Mouse (Mus musculus): ENCODE data around the gene 4930486L24Rik. TPM values are rescaled to one million over a fixed set of nuclear protein-coding genes. Genes with fewer than 3 reads are reported as not detected.

The 4930486L24Rik gene
- 3.4 TPM for polyA plus RNA-seq (2017; shearing (Covaris generic))

DNA sequence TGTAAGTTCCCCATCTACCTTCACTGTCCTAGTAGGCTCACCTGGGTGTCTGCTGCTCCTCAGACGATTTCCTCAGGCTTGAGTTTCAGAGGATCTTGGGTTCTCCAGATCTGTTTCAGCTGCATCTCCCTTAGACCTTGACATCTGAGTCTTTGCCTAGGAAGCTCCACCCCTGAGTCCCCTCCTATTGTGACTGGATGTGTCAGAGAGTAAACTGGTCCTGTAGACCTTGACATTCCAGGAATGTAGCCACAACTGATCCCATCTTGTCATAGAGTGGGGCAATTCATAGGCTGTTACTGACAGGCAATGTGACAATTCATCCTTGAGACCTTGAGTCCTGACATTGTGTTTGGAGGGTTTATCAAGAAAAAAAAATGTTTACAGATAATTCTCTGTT lies at the start of gene 4930486L24Rik:
Gene 4930486L24Rik, minus strand, starts transcription at position 195 of the 400 bp plus-strand sequence.

DNA sequence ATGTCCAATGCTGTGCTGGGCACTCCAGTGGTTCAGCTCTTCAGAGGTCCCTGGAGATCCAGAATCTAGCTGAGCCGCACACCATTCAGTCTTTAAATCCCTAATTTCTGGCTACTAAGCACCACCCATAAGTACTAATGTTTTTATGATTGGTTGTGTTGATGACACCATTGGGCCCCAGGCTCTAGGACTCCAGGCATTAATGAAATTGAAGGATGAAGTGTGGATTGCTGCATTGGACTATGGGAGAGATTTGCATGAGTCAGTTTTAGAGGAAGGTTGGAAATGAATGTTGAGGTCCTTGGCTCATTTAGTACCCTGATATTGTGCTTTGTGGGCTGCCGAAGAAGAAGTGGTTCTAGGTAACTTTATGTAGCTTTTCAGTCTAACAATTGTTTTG lies 40.5 kb upstream of the 4930486L24Rik start, which contains the start of gene Tpbpb:
Gene Tpbpb, minus strand, starts transcription at position 101 of the 400 bp plus-strand sequence.

DNA sequence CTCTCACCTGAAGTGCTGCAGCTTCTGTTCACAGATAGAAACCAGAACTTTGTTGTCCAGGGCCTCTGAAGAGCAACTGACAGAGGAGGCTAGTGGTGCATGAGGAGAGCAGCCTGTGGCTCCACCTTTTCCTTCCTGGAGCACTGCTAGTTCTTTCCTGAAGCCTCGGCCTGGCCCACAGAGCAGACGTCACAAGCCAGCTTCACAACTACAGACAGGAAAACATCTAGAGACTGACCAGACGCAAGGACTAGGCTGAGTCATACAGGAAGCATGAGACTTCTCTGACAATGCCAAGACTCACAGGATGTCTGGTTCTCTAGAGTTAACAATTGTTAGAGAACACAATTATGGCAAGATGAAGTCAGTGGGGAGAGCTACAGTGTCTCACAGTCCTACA lies 33.1 kb upstream of the 4930486L24Rik start, which contains the start of gene Ctla2b:
Gene Ctla2b, minus strand, starts transcription at position 120 of the 400 bp plus-strand sequence.

DNA sequence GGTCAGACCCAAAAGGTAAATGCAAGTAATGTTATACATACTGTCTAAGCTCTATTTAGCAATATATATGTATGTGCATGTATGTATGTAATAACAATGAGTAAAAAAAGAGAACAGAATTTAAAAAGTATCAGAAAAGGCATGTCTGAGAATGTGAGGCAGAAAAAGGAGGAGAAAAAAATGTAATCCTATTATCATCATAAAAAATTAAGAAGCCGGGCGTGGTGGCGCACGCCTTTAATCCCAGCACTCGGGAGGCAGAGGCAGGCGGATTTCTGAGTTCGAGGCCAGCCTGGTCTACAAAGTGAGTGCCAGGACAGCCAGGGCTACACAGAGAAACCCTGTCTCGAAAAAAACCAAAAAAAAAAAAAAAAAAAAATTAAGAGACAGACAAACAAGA lies 32.5 kb upstream of the 4930486L24Rik start, which contains the start of gene Gm49392:
Gene Gm49392, minus strand, starts transcription at position 101 of the 400 bp plus-strand sequence.

DNA sequence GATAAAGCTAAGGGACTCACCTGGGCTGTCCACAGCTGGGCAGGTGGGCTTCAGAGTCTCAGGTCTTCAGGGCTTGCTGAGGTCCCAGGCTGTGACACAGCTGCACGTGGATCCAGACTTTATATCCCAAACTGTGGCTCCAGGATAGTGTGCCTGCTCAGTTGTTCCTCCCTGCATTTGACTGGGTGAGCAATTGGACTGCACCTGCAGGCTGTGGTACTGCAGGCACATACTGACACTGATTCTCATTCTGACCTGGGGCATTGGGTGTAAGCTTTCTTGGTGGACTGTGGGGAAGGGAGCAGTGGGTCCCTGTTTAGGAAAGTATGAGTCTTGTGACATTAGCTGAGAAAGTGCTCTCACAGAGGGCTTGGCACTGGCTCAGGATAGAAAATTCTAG lies 61.5 kb downstream of the 4930486L24Rik start, which contains the start of gene Ctsll3:
Gene Ctsll3, minus strand, starts transcription at position 101 of the 400 bp plus-strand sequence.

Other genes starting within 250 kb of the 4930486L24Rik start
- not detected for gene BC051665, start 78.1 kb downstream of the 4930486L24Rik start, polyA plus RNA-seq (2017; shearing (Covaris generic))
- gene Ctsll3, start 61.6 kb downstream of the 4930486L24Rik start, polyA plus RNA-seq (2017; shearing (Covaris generic)) = not detected
- not detected for gene Gm49392, start 32.4 kb upstream of the 4930486L24Rik start, polyA plus RNA-seq (2017; shearing (Covaris generic))
- gene Ctla2b, start 33.0 kb upstream of the 4930486L24Rik start, polyA plus RNA-seq (2017; shearing (Covaris generic)) = 26.3 TPM
- not detected for gene Tpbpb, start 40.4 kb upstream of the 4930486L24Rik start, polyA plus RNA-seq (2017; shearing (Covaris generic))
- gene Gm49393, start 71.1 kb upstream of the 4930486L24Rik start, polyA plus RNA-seq (2017; shearing (Covaris generic)) = not detected
- gene Gm49391, start 72.1 kb upstream of the 4930486L24Rik start, polyA plus RNA-seq (2017; shearing (Covaris generic)) = 0.61 TPM
- gene Ctla2a, start 72.2 kb upstream of the 4930486L24Rik start, polyA plus RNA-seq (2017; shearing (Covaris generic)) = 241 TPM
- gene Tpbpa, start 77.5 kb upstream of the 4930486L24Rik start, polyA plus RNA-seq (2017; shearing (Covaris generic)) = not detected
- not detected for gene Ctsj, start 141.5 kb upstream of the 4930486L24Rik start, polyA plus RNA-seq (2017; shearing (Covaris generic))
- gene Ctsq, start 176.2 kb upstream of the 4930486L24Rik start, polyA plus RNA-seq (2017; shearing (Covaris generic)) = not detected

All from effector memory CD4-positive, alpha-beta T cell, adult 7 months (primary cell).